Mouse (Mus musculus): ENCODE data around the gene Slc22a23. TPM values are rescaled to one million over a fixed set of nuclear protein-coding genes. Genes with fewer than 3 reads are reported as not detected.

The Slc22a23 gene
- total RNA-seq, 2 experiments from 2014 or later = 10.3 to 10.9 TPM

- no peak for DNase-seq
Measured at GRCm38 (mm10) chr13:34270886-34271602, 73.9 kb downstream of the Slc22a23 start.

GRCm38 (mm10) chr13:34269376-34269991 lies 75.5 kb downstream of the Slc22a23 start:
- DNase-seq = no peak

GRCm38 (mm10) chr13:34266942-34267660 lies 77.9 kb downstream of the Slc22a23 start:
- no peak for DNase-seq

- DNase-seq = no peak
Measured at GRCm38 (mm10) chr13:34266067-34266466, 78.9 kb downstream of the Slc22a23 start.

DNA sequence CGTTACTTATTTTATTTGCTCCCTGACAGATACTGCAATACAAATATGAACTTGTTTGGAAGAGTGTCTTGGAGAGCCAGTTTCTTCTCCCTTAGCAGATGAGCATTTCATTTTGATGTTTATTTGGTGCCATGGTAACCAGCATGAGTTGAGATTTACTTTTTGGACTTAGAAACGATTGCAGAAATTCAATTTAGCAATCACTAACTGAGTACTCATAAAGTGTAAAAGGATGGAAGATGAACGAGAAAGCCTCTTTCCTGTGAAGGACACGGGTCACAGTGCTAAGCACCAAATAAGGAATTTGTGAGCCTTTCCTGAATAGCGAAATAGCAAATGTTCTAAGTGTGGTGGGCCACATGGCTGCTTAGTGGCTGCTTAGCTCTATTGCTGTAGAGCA lies 79.4 kb downstream of the Slc22a23 start:
- no peak for DNase-seq

DNA sequence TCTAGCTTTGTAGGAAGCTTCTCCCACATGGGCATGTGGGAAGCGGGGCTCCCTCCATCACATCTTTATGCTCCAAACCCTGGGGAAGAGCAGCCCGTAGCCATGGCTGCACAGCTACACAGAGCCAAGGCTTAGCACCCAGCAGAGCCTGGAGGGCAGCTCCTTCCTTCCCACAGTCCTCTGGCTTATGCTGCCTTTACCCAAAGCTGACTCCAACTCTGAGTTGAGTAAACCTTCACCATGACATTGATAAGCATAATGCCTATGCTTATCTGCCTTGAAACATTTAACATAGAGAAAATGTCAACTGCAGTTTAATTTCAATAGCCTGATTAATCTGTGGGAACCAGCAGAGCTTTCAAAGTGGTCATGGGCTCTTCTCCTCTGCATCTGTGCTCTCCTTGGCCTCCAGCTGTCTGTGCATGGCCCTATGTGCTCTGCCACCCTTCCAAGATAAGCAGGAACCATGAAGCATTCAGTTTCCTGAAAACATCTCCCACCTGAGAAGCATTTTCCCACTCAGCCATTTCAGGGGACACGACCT lies 79.9 kb downstream of the Slc22a23 start:
- no peak for DNase-seq

DNA sequence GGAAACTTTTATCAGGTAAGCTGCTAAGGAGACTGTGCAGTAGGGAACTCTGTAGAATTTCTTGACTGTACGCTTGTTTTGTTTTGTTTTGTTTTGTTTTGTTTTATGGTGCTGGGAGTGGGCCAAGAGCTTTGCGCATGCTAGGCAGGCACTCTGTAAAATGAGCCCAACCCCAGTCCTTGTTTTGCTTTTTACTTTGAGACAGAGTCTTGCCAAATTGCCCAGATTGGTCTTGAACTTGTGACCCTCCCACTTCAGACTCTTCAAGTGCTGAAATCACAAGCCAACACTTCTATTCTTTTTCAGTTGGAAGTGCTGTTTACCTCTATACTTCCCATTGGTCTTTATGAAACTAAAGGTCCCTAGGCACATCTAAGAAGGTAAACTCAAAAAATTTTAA lies 80.5 kb downstream of the Slc22a23 start:
- no peak for DNase-seq

DNA sequence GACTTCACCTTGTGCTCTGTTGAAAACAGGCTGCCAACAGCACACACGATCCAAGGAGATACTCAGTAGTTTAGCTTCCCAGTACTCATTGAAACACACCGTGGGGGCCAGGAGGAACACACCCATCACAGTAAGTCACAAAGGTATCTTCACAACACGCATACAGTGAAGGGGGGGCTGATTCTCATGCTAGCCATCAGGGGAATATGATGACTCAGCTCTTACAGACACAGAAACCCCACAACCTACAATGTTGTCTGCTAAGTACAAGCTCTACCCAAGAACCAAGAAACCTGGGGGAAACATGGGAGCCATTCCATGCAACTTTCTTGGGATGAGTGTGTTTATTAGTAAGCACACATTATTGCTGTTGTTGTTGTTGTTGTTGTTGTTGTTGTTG lies 86.2 kb downstream of the Slc22a23 start:
- DNase-seq = no peak

DNA sequence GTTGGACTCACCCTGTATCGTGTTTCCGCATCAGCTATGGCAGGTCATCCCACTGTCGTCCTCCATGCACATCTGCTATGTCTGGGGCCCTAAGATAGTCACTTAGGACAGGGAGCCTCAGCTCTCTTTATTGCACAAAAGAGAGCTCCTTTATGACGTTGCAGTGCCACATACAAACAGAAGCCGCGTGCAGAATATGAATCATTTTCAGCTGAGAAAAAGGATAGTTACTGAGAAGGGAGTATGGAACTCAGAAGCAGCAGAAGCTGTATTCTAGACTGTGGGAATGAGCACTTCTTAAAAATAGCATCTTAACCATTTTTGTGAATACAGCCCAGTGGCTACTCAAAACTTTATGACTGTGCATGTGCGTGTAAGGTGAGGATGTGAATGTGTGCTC lies 87.8 kb downstream of the Slc22a23 start:
- no peak for DNase-seq

GRCm38 (mm10) chr13:34256676-34257075 lies 88.3 kb downstream of the Slc22a23 start:
- DNase-seq = no peak

- DNase-seq = no peak
Measured at GRCm38 (mm10) chr13:34255297-34255696, 89.7 kb downstream of the Slc22a23 start.

DNA sequence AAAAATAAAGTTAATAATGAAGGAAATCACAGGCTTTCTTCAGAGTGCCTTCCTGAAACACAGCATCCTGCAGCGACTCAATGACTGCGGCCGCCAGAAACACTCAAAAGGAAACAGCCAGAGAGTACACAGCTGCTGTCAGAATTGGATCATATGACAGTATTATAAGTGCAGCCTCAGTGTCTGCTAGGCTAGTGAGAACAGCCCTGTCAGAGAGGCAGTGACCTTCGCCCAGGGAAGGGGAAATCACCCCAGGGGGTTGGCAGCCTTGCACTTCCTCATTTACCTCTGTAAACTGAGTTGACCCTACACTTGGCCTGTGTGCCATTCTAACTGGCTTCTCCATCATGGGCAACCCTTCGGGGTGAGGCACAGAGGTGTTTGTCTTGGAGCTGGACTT lies 90.3 kb downstream of the Slc22a23 start:
- no peak for DNase-seq

GRCm38 (mm10) chr13:34253736-34254135 lies 91.2 kb downstream of the Slc22a23 start:
- no peak for DNase-seq

DNA sequence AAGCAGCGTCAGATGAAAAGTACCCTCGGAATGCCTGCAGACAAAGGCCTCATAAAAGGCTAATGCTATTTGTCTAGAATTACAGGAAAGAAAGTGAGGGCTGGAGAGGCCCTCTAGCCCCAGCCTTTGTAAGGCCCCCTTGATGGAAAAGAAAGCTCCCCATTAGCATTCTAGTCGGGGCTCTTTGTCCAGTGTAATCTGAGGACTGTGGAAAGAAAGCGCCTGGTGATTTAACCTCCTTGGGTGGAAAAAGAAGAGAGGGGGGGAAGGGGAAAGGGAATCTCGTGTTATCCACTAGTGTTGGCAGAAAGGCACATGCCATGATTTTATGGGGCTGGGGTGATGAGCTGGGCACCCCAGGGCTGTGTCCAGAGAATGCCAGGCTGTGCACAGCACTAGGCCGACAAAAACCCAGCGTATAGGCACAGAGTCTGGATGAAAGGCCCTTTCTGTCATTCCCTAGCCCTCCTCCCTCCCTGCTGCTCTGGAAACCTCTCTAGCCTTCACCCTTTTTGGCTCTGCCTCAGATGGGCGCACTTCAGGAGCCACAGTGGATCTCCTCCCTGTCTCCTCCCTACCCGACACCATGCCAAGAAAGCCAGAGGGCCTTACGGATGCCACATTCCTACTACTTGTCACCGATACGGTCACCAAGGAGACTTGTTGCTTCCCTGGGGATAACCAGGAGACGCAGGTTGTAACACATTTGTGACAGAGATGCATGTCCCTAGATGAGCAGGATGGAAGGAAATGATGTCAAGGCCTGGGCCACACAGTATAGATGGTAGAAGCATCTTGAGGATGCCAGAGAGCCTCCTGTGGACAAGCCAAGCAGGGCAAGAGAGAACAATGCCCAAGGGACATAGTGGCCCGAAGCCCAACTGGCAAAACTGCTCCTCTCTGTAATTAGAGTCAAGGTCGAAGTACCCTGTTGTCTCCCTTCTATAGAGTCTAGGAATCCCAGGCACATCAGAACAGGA lies 95.8 kb downstream of the Slc22a23 start:
- no peak for DNase-seq

DNA sequence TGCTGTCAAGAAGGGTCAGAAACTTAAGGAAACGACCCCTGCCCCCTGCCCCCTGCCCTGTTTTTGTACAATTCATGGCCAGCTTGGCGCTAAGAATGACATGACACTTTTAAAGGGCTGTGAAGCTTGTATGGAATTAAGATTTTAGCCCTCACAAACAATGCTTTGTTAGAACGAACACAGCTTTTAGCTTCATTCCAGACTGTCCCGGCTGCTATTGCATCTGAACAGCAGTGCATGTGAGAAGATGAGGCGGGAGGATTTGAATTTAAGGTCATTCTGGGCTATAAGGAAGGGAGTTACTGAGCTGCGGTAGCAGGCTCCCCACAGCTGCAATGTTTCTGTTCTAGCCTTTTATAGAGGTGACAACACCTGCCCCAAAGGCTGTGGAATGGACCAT lies 96.9 kb downstream of the Slc22a23 start:
- DNase-seq = no peak

GRCm38 (mm10) chr13:34246821-34247220 lies 98.2 kb downstream of the Slc22a23 start:
- no peak for DNase-seq

DNA sequence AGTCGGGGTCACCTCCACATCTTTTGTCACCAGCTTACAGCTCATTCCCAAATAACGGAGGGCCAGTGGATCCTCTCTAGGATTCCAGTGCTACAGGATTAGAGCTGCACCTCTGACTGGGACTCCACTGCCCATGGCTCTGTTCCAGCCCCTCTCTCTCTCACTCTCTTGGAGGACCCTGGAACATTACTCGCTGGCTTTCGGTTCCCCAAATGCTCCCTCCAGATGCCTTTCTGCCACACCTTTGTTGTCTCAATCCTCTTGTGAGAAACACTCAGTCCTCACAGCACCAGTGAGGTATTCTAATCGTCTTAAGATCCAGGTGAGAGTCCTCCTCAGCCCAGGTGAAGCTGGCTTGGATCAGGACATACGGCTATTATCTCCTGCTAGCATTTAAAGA lies 99.8 kb downstream of the Slc22a23 start:
- no peak for DNase-seq

GRCm38 (mm10) chr13:34244186-34244585 lies 100.8 kb downstream of the Slc22a23 start:
- DNase-seq = no peak

- no peak for DNase-seq
Measured at GRCm38 (mm10) chr13:34242211-34242610, 102.8 kb downstream of the Slc22a23 start.

DNA sequence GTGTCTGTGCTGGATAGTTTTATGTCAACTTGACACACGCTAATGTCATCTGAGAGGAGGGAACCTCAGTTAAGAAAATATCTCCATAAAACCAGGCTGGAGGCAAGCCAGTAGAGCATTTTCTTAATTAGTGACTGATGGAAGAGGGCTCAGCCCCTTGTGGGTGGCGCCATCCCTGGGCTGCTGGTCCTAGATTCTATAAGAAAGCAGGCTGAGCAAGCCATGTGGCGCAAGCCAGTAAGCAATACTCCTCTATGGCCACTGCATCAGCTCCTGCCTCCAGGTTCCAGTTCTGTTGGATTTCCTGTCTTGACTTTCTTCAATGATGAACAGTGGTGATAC lies 104.9 kb downstream of the Slc22a23 start:
- DNase-seq = no peak

DNA sequence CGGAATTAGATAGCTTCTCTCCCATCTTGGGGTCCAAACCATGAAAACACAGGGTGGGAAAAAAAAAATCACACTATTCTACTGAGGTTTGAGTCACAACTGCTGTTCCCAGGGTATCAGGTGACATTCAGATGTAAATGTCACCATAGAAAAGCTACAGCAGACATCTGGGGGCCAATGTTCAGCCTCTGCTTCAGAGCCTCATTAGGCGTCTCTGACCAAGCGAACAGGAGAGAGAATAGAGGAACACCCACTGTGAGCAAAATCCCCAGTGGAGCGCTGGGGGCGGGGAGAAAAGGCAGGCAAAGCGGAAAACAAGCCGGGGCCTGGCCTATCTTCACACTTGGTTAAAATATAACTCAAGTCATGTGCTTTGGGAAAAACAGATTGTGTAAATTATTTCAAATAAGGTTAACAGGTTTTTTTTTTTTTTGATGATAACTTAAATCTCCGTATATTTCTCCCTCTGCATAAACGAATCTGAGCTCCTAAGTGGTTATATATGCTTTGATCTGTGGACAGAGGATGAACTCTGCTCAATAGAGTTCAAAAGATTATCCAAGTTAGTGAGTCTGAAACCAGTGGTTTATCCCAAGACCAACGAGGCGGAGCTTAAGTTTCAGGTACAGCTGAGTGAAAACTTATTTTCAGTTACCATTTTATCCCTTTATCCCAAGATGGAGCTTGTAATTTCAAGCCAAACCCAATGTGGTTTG lies 105.5 kb downstream of the Slc22a23 start:
- no peak for DNase-seq
